Mouse (Mus musculus) liver, embryonic 12.5 days (tissue): ENCODE data around the gene Mmp3. TPM values are rescaled to one million over a fixed set of nuclear protein-coding genes. Genes with fewer than 3 reads are reported as not detected.
"Not testable (repeated sequence)": the region's sequence is repeated elsewhere in the genome, so short reads cannot be mapped to it uniquely, and the experiment has no call there.

Experiments
- ATAC-seq: fragments of 200-750 bp; cut with Nextera tagmentation; 2 replicates; pipeline ENCODE4 v1.8.0; 2017; ENCODE audit warnings: moderate number of reproducible peaks, mild to moderate bottlenecking, moderate library complexity
- H3K27ac ChIP-seq: fragments of 300-500 bp; sonication (generic); 2 replicates; pipeline ENCODE4 v1.5.1; 2016; ENCODE audit warnings: mild to moderate bottlenecking
- H3K27me3 ChIP-seq: fragments of 300-500 bp; sonication (generic); replicated peaks from 2 replicates; pipeline ENCODE4 v1.6.1; 2016; ENCODE audit warnings: mild to moderate bottlenecking, moderate library complexity
- H3K36me3 ChIP-seq: fragments of 300-500 bp; sonication (generic); 2 replicates; pipeline ENCODE4 v1.6.1; 2016; ENCODE audit warnings: mild to moderate bottlenecking, moderate library complexity
- H3K4me1 ChIP-seq: fragments of 300-500 bp; sonication (generic); 2 replicates; pipeline ENCODE4 v1.6.1; 2016
- H3K4me2 ChIP-seq: fragments of 300-500 bp; sonication (generic); 2 replicates; pipeline ENCODE4 v1.6.1; 2016; ENCODE audit warnings: mild to moderate bottlenecking, moderate library complexity
- H3K4me3 ChIP-seq: fragments of 300-500 bp; sonication (generic); 2 replicates; pipeline ENCODE4 v1.5.1; 2016; ENCODE audit warnings: mild to moderate bottlenecking, moderate library complexity
- H3K9ac ChIP-seq: fragments of 300-500 bp; sonication (generic); 2 replicates; pipeline ENCODE4 v1.6.1; 2016; ENCODE audit warnings: mild to moderate bottlenecking, moderate library complexity
- H3K9me3 ChIP-seq: fragments of 300-500 bp; sonication (generic); replicated peaks from 2 replicates; pipeline ENCODE4 v1.6.1; 2016; ENCODE audit warnings: mild to moderate bottlenecking, moderate library complexity
- WGBS: fragments of 180-500 bp; shearing (Covaris S2); methylation state at CpG from one replicate; pipeline ENCODE4 v1.1.7; 2016; ENCODE audit not compliant: insufficient replicate concordance; 5-methylcytosine and 5-hydroxymethylcytosine counted together
- polyA plus RNA-seq: library from polyadenylated mRNA; unstranded; fragments of >200 nt; fragmentation: Nextera tagmentation; extraction: Ambion mirVana; gene quantifications from 2 replicates; pipeline ENCODE4 v1.2.1, GENCODE M21; 2016

Mmp3 gene
- not detected in 2 replicates for polyA plus RNA-seq

DNA sequence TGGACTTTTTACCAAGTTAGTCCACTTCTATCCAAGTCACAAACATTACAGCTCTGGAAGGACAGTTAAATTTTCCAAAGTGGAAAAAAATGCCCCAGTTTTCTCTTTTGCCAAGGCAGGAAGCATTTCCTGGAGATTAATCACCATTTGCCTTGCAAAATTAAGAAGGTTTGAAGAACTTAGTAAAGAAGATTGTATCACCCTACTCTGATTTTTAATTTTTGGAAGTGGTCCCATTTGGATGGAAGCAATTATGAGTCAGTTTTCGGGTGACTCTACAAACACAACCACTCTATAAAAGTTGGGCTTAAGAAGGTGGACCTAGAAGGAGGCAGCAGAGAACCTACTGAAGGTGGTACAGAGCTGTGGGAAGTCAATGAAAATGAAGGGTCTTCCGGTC, at the start of gene Mmp3:
Mmp3 (plus strand) TSS at position 301 of the 400 bp plus-strand sequence.
- Histone ChIP-seq H3K36me3 (no peaks in the 10 kb centered on the region), H3K27me3 (no peaks in the 10 kb centered on the region), H3K4me1 (no peaks in the 10 kb centered on the region), H3K9ac (no peak within 1 kb of the TSS), H3K4me3 (no peak within 1 kb of the TSS), H3K27ac (no peak within 1 kb of the TSS), H3K4me2 (no peak within 1 kb of the TSS), H3K9me3 (no peaks in the 10 kb centered on the region)
- 70% methylated on average over 2 of the region's 2 CpGs for WGBS
- ATAC-seq: no peak

DNA sequence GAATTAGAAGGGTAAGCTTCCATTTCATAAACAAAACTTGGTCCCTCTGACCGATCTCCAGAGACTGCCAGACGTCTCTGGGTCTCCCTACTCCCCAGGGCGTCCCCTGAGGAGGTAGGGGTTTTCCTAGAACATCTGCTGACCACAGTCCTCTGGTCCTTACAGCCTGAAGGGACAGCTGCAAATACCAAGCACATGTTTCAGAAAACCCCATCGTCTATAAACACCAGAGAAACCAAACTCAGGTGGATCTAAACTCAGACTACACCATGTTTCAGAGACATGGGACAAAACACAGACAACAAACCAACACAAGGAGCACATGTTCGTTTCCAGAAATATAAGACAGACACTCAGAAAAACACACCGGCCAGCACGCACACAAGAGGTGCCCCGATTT, 49.1 kb upstream of the Mmp3 start:
- H3K9ac ChIP-seq, H3K9me3 ChIP-seq, H3K4me2 ChIP-seq, H3K27ac ChIP-seq, ATAC-seq, H3K4me3 ChIP-seq, H3K36me3 ChIP-seq, H3K27me3 ChIP-seq, H3K4me1 ChIP-seq: not testable (repeated sequence)
- 63% methylated on average over 8 of the region's 8 CpGs for WGBS

DNA sequence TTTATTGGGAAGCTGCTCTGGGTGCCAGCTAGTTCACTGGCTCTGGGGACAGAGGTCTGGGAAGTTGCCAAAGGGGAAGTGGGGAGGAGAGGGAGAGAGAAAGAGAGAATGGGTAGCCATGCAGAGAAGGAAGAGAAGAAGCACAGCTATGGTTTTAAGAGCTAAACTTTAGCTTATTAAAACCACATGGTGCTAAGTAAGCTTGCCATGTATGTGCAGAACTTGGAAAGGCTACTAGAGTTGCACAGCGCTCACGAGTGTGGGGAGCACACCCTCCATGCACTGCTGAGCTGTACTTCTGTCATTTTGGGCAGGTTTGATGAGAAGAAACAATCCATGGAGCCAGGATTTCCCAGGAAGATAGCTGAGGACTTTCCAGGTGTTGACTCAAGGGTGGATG, 7.7 kb downstream of the Mmp3 start:
- Histone ChIP-seq H3K4me3 (no peak overlapping the region), H3K9ac (no peak overlapping the region), H3K4me2 (no peak overlapping the region), H3K36me3 (no peaks in the 10 kb centered on the region), H3K9me3 (no peaks in the 10 kb centered on the region), H3K27me3 (no peaks in the 10 kb centered on the region), H3K4me1 (no peaks in the 10 kb centered on the region), H3K27ac (no peak overlapping the region)
- WGBS: 60% methylated on average over 2 of the region's 2 CpGs
- no peak for ATAC-seq

DNA sequence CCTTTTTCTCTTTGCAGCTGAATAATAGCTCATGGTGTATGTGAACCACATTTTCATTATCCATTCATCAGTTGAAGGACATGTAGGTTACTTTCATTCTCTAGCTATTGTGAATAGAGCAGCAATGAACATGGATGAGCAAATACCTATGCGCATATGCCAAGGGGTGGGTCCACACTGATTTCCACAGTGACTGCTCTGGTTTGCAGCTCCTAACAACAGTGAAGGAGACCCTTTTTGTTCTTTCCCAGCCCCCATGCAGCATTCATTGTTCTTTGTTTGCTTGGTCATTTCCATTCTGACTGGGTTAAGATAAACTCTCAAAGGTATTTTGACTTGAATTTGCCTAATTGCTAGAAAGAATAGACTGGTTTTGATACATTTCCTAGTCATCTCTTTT, 24.6 kb downstream of the Mmp3 start:
- 89% methylated on average over 1 of the region's 1 CpGs for WGBS
- Histone ChIP-seq H3K4me3 (no peak overlapping the region), H3K27ac (no peak overlapping the region), H3K9me3 (no peaks in the 10 kb centered on the region), H3K36me3 (no peaks in the 10 kb centered on the region), H3K27me3 (no peaks in the 10 kb centered on the region), H3K9ac (no peak overlapping the region), H3K4me2 (no peak overlapping the region), H3K4me1 (no peaks in the 10 kb centered on the region)
- ATAC-seq: no peak

DNA sequence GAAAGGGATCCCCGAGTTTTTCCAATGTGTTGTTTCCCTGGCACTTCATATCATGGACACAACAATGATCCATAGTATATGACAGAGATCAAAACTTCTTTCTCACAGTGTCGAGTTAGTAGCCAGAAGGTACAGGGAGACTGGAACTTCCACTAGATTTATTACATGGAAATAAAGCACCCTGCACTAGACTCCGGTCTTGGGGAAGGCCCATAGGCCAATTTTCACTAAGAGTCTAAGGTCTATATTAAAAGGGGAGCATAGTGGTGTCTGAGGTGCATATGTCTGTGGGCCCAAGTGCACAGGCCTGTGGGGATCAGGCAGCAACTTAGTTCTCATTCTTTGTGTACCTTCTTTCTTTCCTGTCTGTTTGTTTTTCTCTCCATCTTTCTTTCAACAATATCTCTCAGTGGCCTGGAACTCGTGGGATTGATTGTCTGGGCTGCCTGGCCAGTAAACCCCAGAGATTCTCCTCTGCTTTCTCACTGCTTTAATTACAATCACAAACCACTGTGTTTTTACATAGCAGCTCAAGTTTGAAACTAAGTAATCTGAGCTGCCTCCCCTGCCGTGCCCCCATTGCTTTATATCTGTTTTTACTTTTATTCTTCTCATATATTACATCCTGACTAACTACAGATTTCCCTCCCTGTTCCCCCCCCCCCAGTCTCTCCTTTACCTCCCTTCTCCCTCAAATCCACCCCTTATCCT, 38.2 kb downstream of the Mmp3 start:
- Histone ChIP-seq H3K9me3 (no peaks in the 10 kb centered on the region), H3K4me2 (no peak overlapping the region), H3K4me1 (no peaks in the 10 kb centered on the region), H3K36me3 (no peaks in the 10 kb centered on the region), H3K9ac (no peak overlapping the region), H3K27ac (no peak overlapping the region), H3K27me3 (no peaks in the 10 kb centered on the region), H3K4me3 (no peak overlapping the region)
- 52% methylated on average over 5 of the region's 5 CpGs for WGBS
- ATAC-seq: no peak

DNA sequence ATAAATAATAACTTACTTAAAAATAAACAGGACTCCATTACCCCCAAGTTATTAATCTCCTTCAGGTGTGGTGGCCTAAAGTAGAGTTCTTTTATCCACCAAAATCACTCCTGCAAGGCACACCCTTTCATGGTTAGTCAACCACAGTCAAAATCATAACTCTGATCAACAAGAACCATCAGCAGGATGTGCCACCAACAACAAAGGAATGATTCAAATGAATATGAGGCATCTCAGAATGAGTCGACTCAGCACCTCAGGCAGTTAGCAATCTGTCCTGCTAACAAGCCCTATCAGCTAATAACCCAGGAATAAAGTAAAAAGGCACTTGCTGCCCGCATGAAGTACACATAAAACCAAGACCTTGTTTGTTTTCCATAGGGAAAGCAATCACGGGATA, 55.5 kb downstream of the Mmp3 start:
- Histone ChIP-seq H3K4me2 (no peak overlapping the region), H3K27ac (no peak overlapping the region), H3K4me3 (no peak overlapping the region), H3K27me3 (no peaks in the 10 kb centered on the region), H3K4me1 (no peaks in the 10 kb centered on the region), H3K9me3 (no peaks in the 10 kb centered on the region), H3K36me3 (no peaks in the 10 kb centered on the region), H3K9ac (no peak overlapping the region)
- ATAC-seq: no peak
- WGBS: 72% methylated on average over 3 of the region's 3 CpGs

DNA sequence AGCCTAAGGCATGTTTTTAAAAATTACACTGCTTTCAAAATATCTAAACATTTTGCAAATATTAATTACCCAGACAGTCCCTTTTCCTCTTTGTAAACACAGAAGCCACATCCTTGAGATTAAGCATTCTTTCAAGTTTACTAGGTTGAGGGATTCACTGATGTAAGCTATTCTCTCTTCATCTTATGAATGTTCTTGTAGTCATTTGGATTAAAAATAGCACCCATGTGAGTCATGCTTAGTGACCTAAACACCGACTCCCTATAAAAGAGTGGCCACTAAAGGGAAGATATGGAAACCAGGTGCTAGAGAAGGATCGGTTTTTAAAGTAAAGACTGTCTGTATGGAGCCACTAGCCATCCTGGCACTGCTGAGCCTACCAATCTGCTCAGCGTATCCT, 56.4 kb downstream of the Mmp3 start, which contains the start of gene Mmp10:
Mmp10 (plus strand) TSS at position 302 of the 400 bp plus-strand sequence.
- H3K4me3 ChIP-seq: no peak within 1 kb of the TSS
- ATAC-seq: no peak
- no peaks in the 10 kb centered on the region for H3K9me3 ChIP-seq
- H3K4me1 ChIP-seq: no peaks in the 10 kb centered on the region
- H3K36me3 ChIP-seq: no peaks in the 10 kb centered on the region
- H3K27ac ChIP-seq: no peak within 1 kb of the TSS
- WGBS: 54% methylated on average over 3 of the region's 3 CpGs
- H3K27me3 ChIP-seq: no peaks in the 10 kb centered on the region
- H3K4me2 ChIP-seq: no peak within 1 kb of the TSS
- H3K9ac ChIP-seq: no peak within 1 kb of the TSS

Other genes starting within 250 kb of the Mmp3 start
- gene Mmp13, start 173.3 kb upstream of the Mmp3 start, polyA plus RNA-seq: 0.06 TPM in 1 of 2 replicates, not detected in the other
- gene Mmp12, start 101.4 kb upstream of the Mmp3 start, polyA plus RNA-seq: 0.23 TPM in 1 of 2 replicates, not detected in the other
- not detected in 2 replicates for gene Mmp1b, start 57.8 kb upstream of the Mmp3 start, polyA plus RNA-seq
- not detected in 2 replicates for gene Mmp10, start 56.5 kb downstream of the Mmp3 start, polyA plus RNA-seq
- 1.1 and 1.2 TPM in 2 replicates for gene Mmp8, start 112.6 kb downstream of the Mmp3 start, polyA plus RNA-seq
- 0.06 TPM in 1 of 2 replicates, not detected in the other for gene Mmp27, start 125.6 kb downstream of the Mmp3 start, polyA plus RNA-seq
- not detected in 2 replicates for gene Mmp20, start 182.4 kb downstream of the Mmp3 start, polyA plus RNA-seq
- gene Mmp7, start 246.3 kb downstream of the Mmp3 start, polyA plus RNA-seq: not detected in 2 replicates